Mouse (Mus musculus) stomach, embryonic 16.5 days (tissue): ENCODE measurements around the gene Synpo2. TPM values are rescaled to one million over a fixed set of nuclear protein-coding genes. Genes with fewer than 3 reads are reported as not detected.
"Not testable (repeated sequence)": the region's sequence is repeated elsewhere in the genome, so short reads cannot be mapped to it uniquely, and the experiment has no call there.

Experiments
- ATAC-seq: fragments of 200-750 bp; cut with Nextera tagmentation; 2 replicates; pipeline ENCODE4 v1.8.0; 2017; ENCODE audit warnings: moderate number of reproducible peaks, moderate TSS enrichment; ENCODE audit not compliant: insufficient read depth, low FRiP score
- H3K27ac ChIP-seq: fragments of 300-500 bp; sonication (generic); 2 replicates; pipeline ENCODE4 v1.5.1; 2014; ENCODE audit warnings: low read length
- H3K27me3 ChIP-seq: fragments of 300-500 bp; sonication (generic); 2 replicates; pipeline ENCODE4 v1.6.1; 2014; ENCODE audit warnings: low read length, control low read depth, mixed read lengths; ENCODE audit not compliant: control insufficient read depth, insufficient read depth
- H3K36me3 ChIP-seq: fragments of 300-500 bp; sonication (generic); 2 replicates; pipeline ENCODE4 v1.6.1; 2014; ENCODE audit warnings: low read length; ENCODE audit not compliant: control insufficient read depth, insufficient read depth
- H3K4me1 ChIP-seq: fragments of 300-500 bp; sonication (generic); 2 replicates; pipeline ENCODE4 v1.6.1; 2014; ENCODE audit warnings: low read length, control low read depth, mixed read lengths; ENCODE audit not compliant: control insufficient read depth, insufficient read depth
- H3K4me2 ChIP-seq: fragments of 300-500 bp; sonication (generic); 2 replicates; pipeline ENCODE4 v1.6.1; 2014; ENCODE audit warnings: low read depth, low read length, mixed read lengths
- H3K4me3 ChIP-seq: fragments of 300-500 bp; sonication (generic); replicated peaks from 2 replicates; pipeline ENCODE4 v1.5.1; 2014; ENCODE audit warnings: mild to moderate bottlenecking, low read length
- H3K9ac ChIP-seq: fragments of 300-500 bp; sonication (generic); 2 replicates; pipeline ENCODE4 v1.6.1; 2014; ENCODE audit warnings: low read length
- H3K9me3 ChIP-seq: fragments of 300-500 bp; sonication (generic); replicated peaks from 2 replicates; pipeline ENCODE4 v1.6.1; 2016; ENCODE audit warnings: low read length, control low read depth; ENCODE audit not compliant: control insufficient read depth
- whole genome bisulfite sequencing: fragments of 180-500 bp; shearing (Covaris S2); extraction: QIAGEN DNeasy Blood & Tissue Kit; methylation state at CpG from one replicate; pipeline ENCODE4 v1.1.7; 2014; 5-methylcytosine and 5-hydroxymethylcytosine counted together
- polyA plus RNA-seq: library from polyadenylated mRNA; unstranded; fragments of >200 nt; fragmentation: Nextera tagmentation; extraction: Ambion mirVana; gene quantifications from 2 replicates; pipeline ENCODE4 v1.2.1, GENCODE M21; 2015

Synpo2 gene
- polyA plus RNA-seq, 1 experiment from 2014 or later = 38.7 TPM

GRCm38 (mm10) chr3:123138274-123139003 lies 97.5 kb downstream of the Synpo2 start:
- peak overlapping the region; percentile 78 for H3K27ac ChIP-seq
- peak overlapping the region; percentile 29; the same call in 1 of the 2 replicates for H3K4me2 ChIP-seq
- H3K27me3 ChIP-seq = no peaks in the 10 kb centered on the region
- WGBS = 29% methylated on average over 6 of the region's 6 CpGs
- H3K36me3 ChIP-seq = no peaks in the 10 kb centered on the region
- no peak overlapping the region for H3K4me3 ChIP-seq
- peaks cover 7% of the 10 kb centered on the region for H3K4me1 ChIP-seq
- no peak overlapping the region for H3K9ac ChIP-seq
- peak; percentile 63; the same call in 1 of the 2 replicates for ATAC-seq
- no peaks in the 10 kb centered on the region for H3K9me3 ChIP-seq

- no peak overlapping the region for H3K4me3 ChIP-seq
- H3K4me2 ChIP-seq = no peak overlapping the region
- no peak overlapping the region for H3K27ac ChIP-seq
- no peaks in the 10 kb centered on the region for H3K27me3 ChIP-seq
- no peaks in the 10 kb centered on the region for H3K9me3 ChIP-seq
- H3K36me3 ChIP-seq = no peaks in the 10 kb centered on the region
- ATAC-seq = no peak
- no peak overlapping the region for H3K9ac ChIP-seq
- 53% methylated on average over 2 of the region's 2 CpGs for WGBS
- peaks cover 4% of the 10 kb centered on the region; the same call in 1 of the 2 replicates for H3K4me1 ChIP-seq
These were observed 103.8 kb downstream of the Synpo2 start for GRCm38 (mm10) chr3:123132101-123132500.

GRCm38 (mm10) chr3:123131151-123131756 lies 104.7 kb downstream of the Synpo2 start:
- Histone ChIP-seq H3K9me3 (no peaks in the 10 kb centered on the region), H3K4me1 (peaks cover 4% of the 10 kb centered on the region; the same call in 1 of the 2 replicates), H3K4me3 (no peak overlapping the region), H3K27ac (no peak overlapping the region), H3K27me3 (no peaks in the 10 kb centered on the region), H3K9ac (no peak overlapping the region), H3K36me3 (no peaks in the 10 kb centered on the region), H3K4me2 (no peak overlapping the region)
- no peak for ATAC-seq
- 88% methylated on average over 6 of the region's 6 CpGs for WGBS

- WGBS = 78% methylated on average over 14 of the region's 14 CpGs
- no peak overlapping the region for H3K4me3 ChIP-seq
- H3K27ac ChIP-seq = no peak overlapping the region
- no peaks in the 10 kb centered on the region for H3K9me3 ChIP-seq
- H3K4me2 ChIP-seq = no peak overlapping the region
- H3K4me1 ChIP-seq = peaks cover 4% of the 10 kb centered on the region; the same call in 1 of the 2 replicates
- no peak overlapping the region for H3K9ac ChIP-seq
- H3K36me3 ChIP-seq = no peaks in the 10 kb centered on the region
- ATAC-seq = no peak
- H3K27me3 ChIP-seq = no peaks in the 10 kb centered on the region
These were observed 105.4 kb downstream of the Synpo2 start for GRCm38 (mm10) chr3:123130314-123131150.

- Histone ChIP-seq H3K27ac (peak overlapping the region; percentile 17; the same call in 1 of the 2 replicates), H3K27me3 (no peaks in the 10 kb centered on the region), H3K4me2 (no peak overlapping the region), H3K4me3 (no peak overlapping the region), H3K9me3 (no peaks in the 10 kb centered on the region), H3K9ac (no peak overlapping the region), H3K4me1 (peaks cover 4% of the 10 kb centered on the region; the same call in 1 of the 2 replicates), H3K36me3 (no peaks in the 10 kb centered on the region)
- WGBS = 67% methylated on average over 8 of the region's 8 CpGs
- ATAC-seq = no peak
These were observed 107.2 kb downstream of the Synpo2 start for GRCm38 (mm10) chr3:123128781-123129180.

- Histone ChIP-seq H3K9me3 (no peaks in the 10 kb centered on the region), H3K9ac (no peak overlapping the region), H3K27ac (no peak overlapping the region), H3K36me3 (no peaks in the 10 kb centered on the region), H3K4me2 (no peak overlapping the region), H3K4me3 (no peak overlapping the region), H3K27me3 (no peaks in the 10 kb centered on the region), H3K4me1 (peaks cover 4% of the 10 kb centered on the region; the same call in 1 of the 2 replicates)
- WGBS = 68% methylated on average over 7 of the region's 7 CpGs
- ATAC-seq = no peak
These were observed 107.9 kb downstream of the Synpo2 start for GRCm38 (mm10) chr3:123128091-123128490.

GRCm38 (mm10) chr3:123126741-123127140 lies 109.2 kb downstream of the Synpo2 start:
- H3K27me3 ChIP-seq, H3K36me3 ChIP-seq, H3K27ac ChIP-seq, H3K4me2 ChIP-seq, H3K4me1 ChIP-seq, H3K9ac ChIP-seq, H3K9me3 ChIP-seq, ATAC-seq, H3K4me3 ChIP-seq: not testable (repeated sequence)
- WGBS = 88% methylated on average over 4 of the region's 4 CpGs

- no peaks in the 10 kb centered on the region for H3K27me3 ChIP-seq
- H3K4me2 ChIP-seq = no peak overlapping the region
- ATAC-seq = no peak
- H3K9ac ChIP-seq = no peak overlapping the region
- peaks cover 8% of the 10 kb centered on the region; the same call in 1 of the 2 replicates for H3K4me1 ChIP-seq
- WGBS = 77% methylated on average over 8 of the region's 8 CpGs
- peak overlapping the region; percentile 72; the same call in 1 of the 2 replicates for H3K27ac ChIP-seq
- H3K36me3 ChIP-seq = no peaks in the 10 kb centered on the region
- no peak overlapping the region for H3K4me3 ChIP-seq
- H3K9me3 ChIP-seq = no peaks in the 10 kb centered on the region
These were observed 112.1 kb downstream of the Synpo2 start for GRCm38 (mm10) chr3:123123817-123124216.
